Mouse (Mus musculus): ENCODE results near the gene Bzw2.

Bzw2 gene

GRCm38 (mm10) chr12:36072860-36073259, 85.0 kb downstream of the Bzw2 start:
- peak; percentile 53 for DNase-seq (ENCODE audit: low read depth, low spot score)

DNA sequence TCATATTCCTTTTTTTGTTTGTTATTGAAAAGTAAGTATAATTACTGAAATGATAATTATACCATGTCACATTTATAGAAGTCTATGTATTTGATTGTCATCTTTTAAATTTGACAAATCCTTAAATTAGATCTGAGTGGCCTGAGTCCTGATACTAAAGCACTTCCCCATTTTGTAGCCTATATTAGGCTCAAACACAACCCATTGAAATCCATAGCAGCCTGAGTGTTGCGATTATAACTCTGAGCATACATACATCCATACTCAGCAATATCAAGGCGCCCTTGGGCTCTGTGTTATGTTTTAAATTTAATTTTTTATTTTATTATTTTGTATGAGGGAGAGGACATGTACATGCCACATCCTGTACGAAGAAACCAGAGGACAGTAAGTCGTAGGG, 87.6 kb downstream of the Bzw2 start:
- no peak for DNase-seq (ENCODE audit: low read depth, low spot score)

- peak; percentile 35 for DNase-seq (ENCODE audit: low read depth, low spot score)
Observed at GRCm38 (mm10) chr12:36067538-36067937, 90.3 kb downstream of the Bzw2 start.

GRCm38 (mm10) chr12:36065911-36066310, 92.0 kb downstream of the Bzw2 start:
- DNase-seq (ENCODE audit: low read depth, low spot score) = no peak

DNA sequence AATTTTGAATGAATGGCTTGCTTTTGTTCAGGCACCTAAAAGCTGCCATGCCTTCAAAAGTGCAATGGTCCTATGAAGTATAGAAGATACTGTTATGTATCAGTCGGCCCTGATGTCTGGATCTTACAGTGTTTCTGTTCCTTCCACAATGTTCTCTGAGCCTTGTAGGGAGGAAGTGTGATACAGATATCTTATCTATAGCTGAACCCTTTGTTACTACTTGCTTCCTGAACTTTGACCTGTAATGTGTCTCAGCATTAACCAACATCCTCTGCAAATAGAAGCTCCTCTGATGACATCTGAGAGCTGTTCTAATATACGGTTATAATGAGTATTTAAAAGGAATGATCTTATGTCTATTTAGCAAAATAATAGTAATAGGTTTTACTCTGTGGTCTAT, 100.2 kb downstream of the Bzw2 start:
- peak; percentile 44 for DNase-seq (ENCODE audit: low read depth, low spot score)

DNA sequence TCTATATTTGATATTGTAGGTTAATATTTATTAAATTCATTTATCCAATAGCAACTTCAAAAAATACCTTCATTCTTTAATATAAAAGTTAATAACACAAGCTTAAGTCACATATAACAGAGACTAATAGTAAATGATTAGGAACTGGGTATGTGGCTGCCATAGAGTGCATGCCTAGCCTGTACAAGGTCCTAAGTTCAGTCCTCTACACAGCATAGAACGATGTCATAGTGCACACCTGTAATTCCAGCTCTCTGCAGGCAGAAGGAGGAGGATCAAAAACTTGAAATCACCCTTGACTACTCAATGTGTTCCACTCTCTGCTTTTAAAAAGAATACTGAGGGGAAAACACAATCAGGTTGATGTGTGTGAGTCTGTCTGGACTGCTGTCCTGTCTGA, 107.6 kb downstream of the Bzw2 start:
- no peak for DNase-seq (ENCODE audit: low read depth, low spot score)

- DNase-seq (ENCODE audit: low read depth, low spot score) = no peak
Observed at GRCm38 (mm10) chr12:36047593-36047992, 110.3 kb downstream of the Bzw2 start.

DNA sequence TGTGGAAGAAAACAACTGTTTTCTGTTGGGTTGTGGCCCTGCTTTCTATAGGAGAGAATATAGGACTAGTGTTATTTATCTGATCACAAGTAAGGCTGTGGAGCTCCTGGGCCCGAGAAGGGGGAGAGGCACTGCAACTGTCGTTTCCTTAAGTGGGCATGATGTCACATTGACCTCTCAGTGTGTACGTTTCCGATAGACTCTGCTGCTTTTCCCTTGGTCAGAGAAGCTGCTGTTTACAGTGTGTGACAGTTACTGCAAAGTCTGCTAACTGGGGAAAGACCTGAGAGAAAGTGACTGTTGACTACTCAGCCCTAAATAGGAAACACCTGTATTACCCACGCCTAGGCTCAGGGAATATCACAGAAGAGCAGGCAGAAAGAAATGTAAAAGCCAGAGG, 111.7 kb downstream of the Bzw2 start:
- no peak for DNase-seq (ENCODE audit: low read depth, low spot score)

DNA sequence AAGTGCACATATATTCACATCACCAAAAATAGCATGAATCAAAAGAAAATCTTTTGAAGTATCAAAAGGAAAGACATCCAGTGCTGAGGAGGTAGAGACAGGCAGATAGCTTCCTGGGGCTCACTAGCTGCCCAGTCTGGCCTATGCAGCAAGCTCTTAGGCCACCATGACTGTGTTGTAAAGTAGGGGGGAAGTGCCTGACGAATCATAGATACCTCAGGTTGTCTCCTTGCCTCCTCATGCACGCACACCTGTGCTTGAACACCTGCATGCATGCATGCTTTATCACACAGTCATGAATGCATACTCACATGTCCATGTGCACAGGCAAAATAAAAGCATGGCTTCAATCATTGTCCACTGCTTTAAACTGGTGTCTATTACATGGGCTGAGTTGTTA, 113.2 kb downstream of the Bzw2 start:
- DNase-seq (ENCODE audit: low read depth, low spot score) = no peak

- peak; percentile 95 for DNase-seq (ENCODE audit: low read depth, low spot score)
Observed at GRCm38 (mm10) chr12:36042348-36042778, 115.5 kb downstream of the Bzw2 start, which contains the start of gene Tspan13. Gene Tspan13, minus strand, starts transcription at chr12:36042500.

All from CD4-positive, CD25-positive, alpha-beta regulatory T cell, adult 2 months (primary cell).